ENCODE assay signal across 21 mouse cellular contexts in genomic region chr6:144548991-144549390, GRCm38 (mm10).
DNase-seq lines count a peak whose midpoint lies in the region; ATAC-seq and TF ChIP-seq lines count a peak whose summit lies in the region.
"Had no signal": no experiment of that assay in that cellular context is flagged by ENCODE, and none has a peak within 500 bp of the region (broad histone marks: within the 10 kb centered on the region; RNA-seq: fewer than 3 reads in every experiment).

No protein-coding gene starts in this region.

- H3K27ac ChIP-seq in forebrain, postnatal 0 days (ENCODE audit: low read depth, low read length), result no peak overlapping the region
- H3K27ac ChIP-seq in forebrain, embryonic 11.5 days (ENCODE audit: low read depth, low read length), result no peak overlapping the region
- no peak overlapping the region for H3K27ac ChIP-seq in layer of hippocampus, adult 2 months
- no peak overlapping the region for H3K27ac ChIP-seq in midbrain, embryonic 14.5 days (replicated peaks; ENCODE audit: low read depth, low read length)
- H3K27ac ChIP-seq in liver, embryonic 11.5 days (ENCODE audit: low read depth, low read length), result no peak overlapping the region
- H3K27ac ChIP-seq: forebrain, embryonic 10.5 days; heart, adult 2 months; hindbrain, embryonic 14.5 days; hindbrain, postnatal 0 days had no signal

- no peak for ATAC-seq in forebrain, postnatal 0 days
- ATAC-seq in forebrain, embryonic 11.5 days (replicated peaks; ENCODE audit: low FRiP score), result no peak
- ATAC-seq in midbrain, embryonic 14.5 days (ENCODE audit: low FRiP score, low TSS enrichment), result no peak
- ATAC-seq in liver, embryonic 11.5 days (replicated peaks; ENCODE audit: low FRiP score), result no peak
- ATAC-seq: forebrain, embryonic 14.5 days; hindbrain, postnatal 0 days; inflammation-experienced regulatory T-cells, adult 6 months had no signal

- H3K4me3 ChIP-seq in forebrain, postnatal 0 days (ENCODE audit: low read depth, low read length), result no peak overlapping the region
- H3K4me3 ChIP-seq in forebrain, embryonic 11.5 days (ENCODE audit: low read depth, low read length), result no peak overlapping the region
- no peak overlapping the region for H3K4me3 ChIP-seq in layer of hippocampus, adult 2 months
- H3K4me3 ChIP-seq in midbrain, embryonic 14.5 days (replicated peaks; ENCODE audit: low read depth, low read length), result no peak overlapping the region
- H3K4me3 ChIP-seq in liver, embryonic 11.5 days (ENCODE audit: low read depth, low read length), result no peak overlapping the region
- H3K4me3 ChIP-seq: forebrain, embryonic 10.5 days; heart, adult 2 months had no signal

- H3K36me3 ChIP-seq in forebrain, postnatal 0 days (ENCODE audit: insufficient read depth), result no peaks in the 10 kb centered on the region
- no peaks in the 10 kb centered on the region; the same call in 1 of the 2 replicates for H3K36me3 ChIP-seq in forebrain, embryonic 11.5 days (ENCODE audit: control insufficient read depth, insufficient read depth, low read length)
- H3K36me3 ChIP-seq in splenic B cell, adult 2 months (ENCODE audit: control insufficient read depth, insufficient read depth, low read length, poor library complexity, severe bottlenecking), result no peaks in the 10 kb centered on the region
- H3K36me3 ChIP-seq in midbrain, embryonic 14.5 days (ENCODE audit: control insufficient read depth, insufficient read depth, low read length), result no peaks in the 10 kb centered on the region
- H3K36me3 ChIP-seq in liver, embryonic 11.5 days (ENCODE audit: control insufficient read depth, insufficient read depth, low read length), result no peaks in the 10 kb centered on the region
- H3K36me3 ChIP-seq: forebrain, embryonic 10.5 days had no signal

- no peaks in the 10 kb centered on the region for H3K27me3 ChIP-seq in forebrain, postnatal 0 days (ENCODE audit: insufficient read depth, low read length)
- H3K27me3 ChIP-seq in forebrain, embryonic 11.5 days (ENCODE audit: control insufficient read depth, insufficient read depth, low read length), result no peaks in the 10 kb centered on the region
- no peaks in the 10 kb centered on the region for H3K27me3 ChIP-seq in splenic B cell, adult 2 months (ENCODE audit: control insufficient read depth, insufficient read depth, low read length, poor library complexity, severe bottlenecking)
- no peaks in the 10 kb centered on the region for H3K27me3 ChIP-seq in midbrain, embryonic 14.5 days (ENCODE audit: control insufficient read depth, insufficient read depth, low read length)
- no peaks in the 10 kb centered on the region for H3K27me3 ChIP-seq in liver, embryonic 11.5 days (replicated peaks; ENCODE audit: control insufficient read depth, insufficient read depth, low read length)

- no peak for DNase-seq in forebrain, postnatal 0 days
- no peak for DNase-seq in forebrain, embryonic 11.5 days (ENCODE audit: low spot score)
- DNase-seq in layer of hippocampus, adult 2 months (ENCODE audit: low spot score in 2 of 2), result no peak
- no peak for DNase-seq in layer of hippocampus, postnatal 25 days (ENCODE audit: extremely low spot score in 1 of 2, low spot score in 1 of 2)
- peak; percentile 9 for DNase-seq in splenic B cell, adult 2 months (ENCODE audit: low read depth, low spot score)
- no peak for DNase-seq in midbrain, embryonic 14.5 days
- DNase-seq in liver, embryonic 11.5 days (ENCODE audit: low spot score), result no peak
- DNase-seq: adrenal gland, postnatal 10 days; adrenal gland, postnatal 36 days; cerebellum, adult 18-20 months; cerebellum, adult 9-10 months; cerebellum, postnatal 14 days; gastrocnemius, postnatal 25 days; heart, adult 2 months; heart, postnatal 4 days had no signal

- H3K9ac ChIP-seq in forebrain, postnatal 0 days, result no peak overlapping the region
- no peak overlapping the region for H3K9ac ChIP-seq in forebrain, embryonic 11.5 days (ENCODE audit: low read length)
- no peak overlapping the region for H3K9ac ChIP-seq in midbrain, embryonic 14.5 days (replicated peaks; ENCODE audit: low read length)
- no peak overlapping the region for H3K9ac ChIP-seq in liver, embryonic 11.5 days (ENCODE audit: low read depth, low read length)
- H3K9ac ChIP-seq: hindbrain, embryonic 14.5 days had no signal

- TF ChIP-seq CTCF in forebrain, postnatal 0 days (IDR thresholded peaks at IDR 0.05; ENCODE audit: low read depth), result peak; percentile 14; the same call in 1 of the 2 replicates
- TF ChIP-seq CTCF in layer of hippocampus, adult 2 months (conservative IDR thresholded peaks at IDR 0.05), result peak; percentile 33

- no peaks in the 10 kb centered on the region for H3K4me1 ChIP-seq in forebrain, postnatal 0 days (ENCODE audit: insufficient read depth)
- no peaks in the 10 kb centered on the region for H3K4me1 ChIP-seq in forebrain, embryonic 11.5 days (replicated peaks; ENCODE audit: control insufficient read depth, insufficient read depth, low read length)
- no peaks in the 10 kb centered on the region for H3K4me1 ChIP-seq in midbrain, embryonic 14.5 days (ENCODE audit: control insufficient read depth, insufficient read depth, low read length)
- no peaks in the 10 kb centered on the region for H3K4me1 ChIP-seq in liver, embryonic 11.5 days (replicated peaks; ENCODE audit: control insufficient read depth, insufficient read depth, low read length)

- 90% methylated on average over 8 of the region's 8 CpGs for WGBS in forebrain, postnatal 0 days
- 89% methylated on average over 8 of the region's 8 CpGs for WGBS in forebrain, embryonic 11.5 days
- 94% methylated on average over 8 of the region's 8 CpGs for WGBS in midbrain, embryonic 14.5 days
- WGBS in liver, embryonic 11.5 days, result 86% methylated on average over 8 of the region's 8 CpGs

- no peak overlapping the region for H3K4me2 ChIP-seq in forebrain, postnatal 0 days (ENCODE audit: low read depth)
- no peak overlapping the region for H3K4me2 ChIP-seq in forebrain, embryonic 11.5 days (ENCODE audit: low read depth, low read length, severe bottlenecking)
- no peak overlapping the region for H3K4me2 ChIP-seq in midbrain, embryonic 14.5 days (ENCODE audit: low read length)
- no peak overlapping the region for H3K4me2 ChIP-seq in liver, embryonic 11.5 days
- H3K4me2 ChIP-seq: heart, embryonic 11.5 days; hindbrain, embryonic 14.5 days had no signal

- H3K9me3 ChIP-seq in forebrain, postnatal 0 days (ENCODE audit: low read length), result no peaks in the 10 kb centered on the region
- H3K9me3 ChIP-seq in forebrain, embryonic 11.5 days (ENCODE audit: control insufficient read depth, low read length), result no peaks in the 10 kb centered on the region
- peaks cover 2% of the 10 kb centered on the region; the same call in 1 of the 2 replicates for H3K9me3 ChIP-seq in midbrain, embryonic 14.5 days (ENCODE audit: control insufficient read depth, low read length)
- H3K9me3 ChIP-seq in liver, embryonic 11.5 days (ENCODE audit: control insufficient read depth, low read length), result no peaks in the 10 kb centered on the region
- H3K9me3 ChIP-seq: forebrain, embryonic 10.5 days had no signal
